Mouse (Mus musculus): ENCODE measurements around the gene Olfr58. TPM values are rescaled to one million over a fixed set of nuclear protein-coding genes. Genes with fewer than 3 reads are reported as not detected.
"Not testable (repeated sequence)": the region's sequence is repeated elsewhere in the genome, so short reads cannot be mapped to it uniquely, and the experiment has no call there.

Olfr58 gene
- polyA plus RNA-seq (2012; rRNA removed): not detected in 2 replicates

GRCm38 (mm10) chr9:19779983-19780382, at the start of gene Olfr58:
Gene Olfr58 (plus strand): TSS chr9:19780283.
- Histone ChIP-seq H3K27ac (ENCODE audit: insufficient read depth, low read length) (no peak within 1 kb of the TSS), H3K4me3 (replicated peaks; ENCODE audit: insufficient read depth, low read depth, low read length) (no peak within 1 kb of the TSS)
- no peak for TF ChIP-seq CTCF (IDR thresholded peaks at IDR 0.05; ENCODE audit: borderline replicate concordance, insufficient read depth, low read depth, low read length)
- TF ChIP-seq POLR2A (IDR thresholded peaks at IDR 0.05; ENCODE audit: borderline replicate concordance, insufficient read depth, low read length): no peak

DNA sequence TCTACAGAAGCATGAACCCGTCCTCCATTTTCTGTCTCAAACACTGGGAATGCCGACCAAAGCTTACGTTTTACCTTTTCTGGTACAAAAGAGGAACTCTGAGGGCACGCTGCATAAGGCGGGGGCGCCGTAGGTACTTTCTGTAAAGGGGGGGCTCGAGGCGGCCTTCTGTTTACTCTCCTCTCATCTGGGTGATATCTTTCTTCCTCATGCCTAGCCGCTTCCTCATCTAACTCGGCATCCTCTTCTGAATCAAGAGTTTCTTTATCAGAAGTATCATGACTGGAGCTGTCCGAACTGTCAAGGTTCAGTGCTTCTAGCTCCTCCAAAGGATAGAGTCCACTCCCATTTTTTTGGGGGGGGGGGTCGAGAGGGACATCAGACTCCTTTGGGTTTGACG, 10.9 kb upstream of the Olfr58 start:
- 81% methylated on average over 14 of the region's 14 CpGs for WGBS
- Histone ChIP-seq H3K4me1 (ENCODE audit: control insufficient read depth, insufficient read depth, low read length) (no peaks in the 10 kb centered on the region), H3K27ac (ENCODE audit: insufficient read depth, low read length) (no peak overlapping the region), H3K27me3 (ENCODE audit: control insufficient read depth, insufficient read depth, low read length) (no peaks in the 10 kb centered on the region), H3K4me3 (replicated peaks; ENCODE audit: insufficient read depth, low read depth, low read length) (no peak overlapping the region)
- TF ChIP-seq POLR2A (IDR thresholded peaks at IDR 0.05; ENCODE audit: borderline replicate concordance, insufficient read depth, low read length): no peak
- TF ChIP-seq CTCF (IDR thresholded peaks at IDR 0.05; ENCODE audit: borderline replicate concordance, insufficient read depth, low read depth, low read length): no peak
- no peak for DNase-seq

More at GRCm38 (mm10) chr9:19779983-19780382, at the start of gene Olfr58:
- DNase-seq: no peak
- H3K27me3 ChIP-seq (ENCODE audit: control insufficient read depth, insufficient read depth, low read length): no peaks in the 10 kb centered on the region
- no peaks in the 10 kb centered on the region for H3K4me1 ChIP-seq (ENCODE audit: control insufficient read depth, insufficient read depth, low read length)

GRCm38 (mm10) chr9:19769701-19770100, 10.4 kb upstream of the Olfr58 start:
- Histone ChIP-seq H3K27me3 (ENCODE audit: control insufficient read depth, insufficient read depth, low read length) (no peaks in the 10 kb centered on the region), H3K27ac (ENCODE audit: insufficient read depth, low read length) (no peak overlapping the region), H3K4me3 (replicated peaks; ENCODE audit: insufficient read depth, low read depth, low read length) (no peak overlapping the region), H3K4me1 (ENCODE audit: control insufficient read depth, insufficient read depth, low read length) (no peaks in the 10 kb centered on the region)
- TF ChIP-seq CTCF (IDR thresholded peaks at IDR 0.05; ENCODE audit: borderline replicate concordance, insufficient read depth, low read depth, low read length) (no peak), POLR2A (IDR thresholded peaks at IDR 0.05; ENCODE audit: borderline replicate concordance, insufficient read depth, low read length) (no peak)
- no peak for DNase-seq
- 94% methylated on average over 14 of the region's 14 CpGs for WGBS

DNA sequence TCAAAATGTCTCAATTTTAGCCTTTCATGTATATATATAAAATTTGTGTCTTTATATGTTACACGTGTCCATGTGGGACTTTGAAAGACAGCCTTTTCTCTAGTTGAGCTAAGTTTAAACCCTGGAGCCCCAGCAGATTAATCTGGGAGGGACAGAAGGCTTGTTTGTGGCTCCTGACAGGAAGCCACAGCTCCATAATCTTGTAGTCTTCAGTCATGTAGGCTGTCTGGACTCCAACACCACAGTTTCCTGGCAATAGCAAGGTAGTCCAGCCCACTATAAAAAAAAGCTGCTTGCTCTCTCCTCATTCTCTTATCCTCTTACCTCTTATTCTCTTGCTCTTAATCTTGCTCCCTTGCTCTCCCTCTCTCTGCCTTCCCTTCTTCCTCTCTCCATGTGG, 22.9 kb downstream of the Olfr58 start:
- WGBS: 61% methylated on average over 1 of the region's 1 CpGs
- TF ChIP-seq CTCF (IDR thresholded peaks at IDR 0.05; ENCODE audit: borderline replicate concordance, insufficient read depth, low read depth, low read length) (no peak), POLR2A (IDR thresholded peaks at IDR 0.05; ENCODE audit: borderline replicate concordance, insufficient read depth, low read length) (no peak)
- no peaks in the 10 kb centered on the region for H3K27me3 ChIP-seq (ENCODE audit: control insufficient read depth, insufficient read depth, low read length)
- DNase-seq: no peak
- H3K4me3 ChIP-seq (replicated peaks; ENCODE audit: insufficient read depth, low read depth, low read length): no peak overlapping the region
- H3K27ac ChIP-seq (ENCODE audit: insufficient read depth, low read length): no peak overlapping the region
- no peaks in the 10 kb centered on the region for H3K4me1 ChIP-seq (ENCODE audit: control insufficient read depth, insufficient read depth, low read length)

DNA sequence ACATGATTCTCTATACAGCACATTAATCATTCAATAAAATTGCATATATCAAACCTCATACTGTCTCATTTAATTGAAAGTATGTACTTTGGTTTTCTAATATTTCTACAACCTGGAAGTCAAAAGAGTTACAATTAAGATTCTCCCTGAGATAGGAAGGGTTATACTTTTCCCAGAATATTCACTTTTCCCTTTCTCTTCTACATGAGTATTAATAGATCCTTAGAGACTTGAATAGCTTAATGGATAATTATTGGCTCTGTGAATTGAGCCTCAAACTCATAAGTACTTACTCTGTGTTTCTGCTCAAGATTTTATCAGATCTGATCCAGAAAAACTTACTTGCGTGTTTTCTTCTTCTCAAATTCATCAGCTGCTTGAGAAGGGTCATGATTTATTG, 24.5 kb downstream of the Olfr58 start, which contains the start of gene Olfr859:
Gene Olfr859, plus strand, starts transcription at position 301 of the 400 bp plus-strand sequence.
- not testable (repeated sequence) for H3K27me3 ChIP-seq (ENCODE audit: control insufficient read depth, insufficient read depth, low read length); H3K4me3 ChIP-seq (replicated peaks; ENCODE audit: insufficient read depth, low read depth, low read length); H3K4me1 ChIP-seq (ENCODE audit: control insufficient read depth, insufficient read depth, low read length); H3K27ac ChIP-seq (ENCODE audit: insufficient read depth, low read length); DNase-seq
- WGBS: 49% methylated on average over 1 of the region's 1 CpGs

Other genes starting within 250 kb of the Olfr58 start
- gene Olfr853, start 239.2 kb upstream of the Olfr58 start, polyA plus RNA-seq (2012; rRNA removed): not detected in 2 replicates
- not detected in 2 replicates for gene Olfr854, start 212.9 kb upstream of the Olfr58 start, polyA plus RNA-seq (2012; rRNA removed)
- not detected in 2 replicates for gene Olfr855, start 197.7 kb upstream of the Olfr58 start, polyA plus RNA-seq (2012; rRNA removed)
- gene Zfp317, start 158.2 kb upstream of the Olfr58 start, polyA plus RNA-seq (2012; rRNA removed): 24.2 and 25.8 TPM in 2 replicates
- 0.20 TPM in 1 of 2 replicates, not detected in the other for gene Olfr857, start 70.8 kb upstream of the Olfr58 start, polyA plus RNA-seq (2012; rRNA removed)
- gene Olfr859, start 24.6 kb downstream of the Olfr58 start, polyA plus RNA-seq (2012; rRNA removed): not detected in 2 replicates
- gene Olfr860, start 69.5 kb downstream of the Olfr58 start, polyA plus RNA-seq (2012; rRNA removed): not detected in 2 replicates
- not detected in 2 replicates for gene Olfr862, start 107.7 kb downstream of the Olfr58 start, polyA plus RNA-seq (2012; rRNA removed)
- gene Olfr77, start 136.6 kb downstream of the Olfr58 start, polyA plus RNA-seq (2012; rRNA removed): not detected in 2 replicates
- not detected in 2 replicates for gene Olfr866, start 247.8 kb downstream of the Olfr58 start, polyA plus RNA-seq (2012; rRNA removed)